Mouse (Mus musculus) stomach, postnatal 0 days (tissue): ENCODE data around the gene Rab13. TPM values are rescaled to one million over a fixed set of nuclear protein-coding genes. Genes with fewer than 3 reads are reported as not detected.

ENCODE experiments used
- ATAC-seq: fragments of 200-750 bp; cut with Nextera tagmentation; 2 replicates; pipeline ENCODE4 v1.8.0; 2017; ENCODE audit not compliant: low FRiP score, low TSS enrichment
- DNase-seq: peaks from one replicate; pipeline ENCODE4 v3.0.0-alpha.2; 2016; ENCODE audit warnings: low spot score
- H3K27ac ChIP-seq: fragments of 300-500 bp; sonication (generic); replicated peaks from 2 replicates; pipeline ENCODE4 v1.5.1; 2014; ENCODE audit warnings: mild to moderate bottlenecking, control low read depth
- H3K27me3 ChIP-seq: fragments of 300-500 bp; sonication (generic); 2 replicates; pipeline ENCODE4 v1.6.1; 2014; ENCODE audit warnings: low read length; ENCODE audit not compliant: control insufficient read depth, insufficient read depth
- H3K36me3 ChIP-seq: fragments of 300-500 bp; sonication (generic); 2 replicates; pipeline ENCODE4 v1.6.1; 2014; ENCODE audit warnings: low read length, mixed read lengths; ENCODE audit not compliant: control insufficient read depth, insufficient read depth
- H3K4me1 ChIP-seq: fragments of 300-500 bp; sonication (generic); replicated peaks from 2 replicates; pipeline ENCODE4 v1.6.1; 2014; ENCODE audit warnings: antibody characterized with exemption; ENCODE audit not compliant: control insufficient read depth, insufficient read depth
- H3K4me2 ChIP-seq: fragments of 300-500 bp; sonication (generic); replicated peaks from 2 replicates; pipeline ENCODE4 v1.6.1; 2014; ENCODE audit warnings: low read depth, mild to moderate bottlenecking, control low read depth, moderate library complexity
- H3K4me3 ChIP-seq: fragments of 300-500 bp; sonication (generic); 2 replicates; pipeline ENCODE4 v1.5.1; 2014; ENCODE audit warnings: low read depth, low read length, control low read depth
- H3K9ac ChIP-seq: fragments of 300-500 bp; sonication (generic); 2 replicates; pipeline ENCODE4 v1.6.1; 2014; ENCODE audit warnings: mild to moderate bottlenecking, low read length, control low read depth, mixed read lengths
- H3K9me3 ChIP-seq: fragments of 300-500 bp; sonication (generic); 2 replicates; pipeline ENCODE4 v1.6.1; 2016; ENCODE audit warnings: low read length; ENCODE audit not compliant: control insufficient read depth
- CTCF ChIP-seq: IDR thresholded peaks from 2 replicates; pipeline ENCODE4 v1.5.1; 2016; ENCODE audit warnings: antibody characterized with exemption, low read depth, mild to moderate bottlenecking, moderate library complexity
- EP300 ChIP-seq: optimal IDR thresholded peaks from 2 replicates; pipeline ENCODE3; 2016; ENCODE audit warnings: antibody characterized with exemption
- whole genome bisulfite sequencing: fragments of 180-500 bp; shearing (Covaris S2); extraction: QIAGEN DNeasy Blood & Tissue Kit; methylation state at CpG from one replicate; pipeline ENCODE4 v1.1.7; 2014; 5-methylcytosine and 5-hydroxymethylcytosine counted together
- polyA plus RNA-seq: library from polyadenylated mRNA; unstranded; fragments of >200 nt; fragmentation: Nextera tagmentation; extraction: Ambion mirVana; gene quantifications from 2 replicates; pipeline ENCODE4 v1.2.1, GENCODE M21; 2015

Rab13 gene
- polyA plus RNA-seq = 17.8 and 18.2 TPM in 2 replicates

- H3K27me3 ChIP-seq = no peaks in the 10 kb centered on the region
- H3K36me3 ChIP-seq = peaks cover 5% of the 10 kb centered on the region
- peak within 1 kb of the TSS; percentile 90 for H3K4me3 ChIP-seq
- TF ChIP-seq CTCF (no peak), EP300 (no peak)
- peak within 1 kb of the TSS; percentile 92 for H3K27ac ChIP-seq
- H3K9me3 ChIP-seq = no peaks in the 10 kb centered on the region
- peak; percentile 90 for DNase-seq
- under 1% methylated on average over 42 of the region's 42 CpGs for WGBS
- peaks cover 4% of the 10 kb centered on the region; the same call in 1 of the 2 replicates for H3K4me1 ChIP-seq
- H3K9ac ChIP-seq = peak within 1 kb of the TSS; percentile 98
- H3K4me2 ChIP-seq = peak within 1 kb of the TSS; percentile 59
- peak; percentile 94 for ATAC-seq
These were observed at the start of gene Rab13, which contains the start of gene Rps27 for GRCm38 (mm10) chr3:90213377-90213866. Gene Rab13, plus strand, starts transcription at chr3:90213695. Gene Rps27, minus strand, starts transcription at chr3:90213651.

GRCm38 (mm10) chr3:90179566-90179965, 33.9 kb upstream of the Rab13 start:
- no peak overlapping the region for H3K4me2 ChIP-seq
- H3K36me3 ChIP-seq = no peaks in the 10 kb centered on the region
- no peaks in the 10 kb centered on the region for H3K9me3 ChIP-seq
- TF ChIP-seq EP300 = no peak
- TF ChIP-seq CTCF = no peak
- H3K4me1 ChIP-seq = no peaks in the 10 kb centered on the region
- H3K9ac ChIP-seq = no peak overlapping the region
- no peaks in the 10 kb centered on the region for H3K27me3 ChIP-seq
- no peak overlapping the region for H3K4me3 ChIP-seq
- DNase-seq = no peak
- H3K27ac ChIP-seq = no peak overlapping the region
- no peak for ATAC-seq
- WGBS = 55% methylated on average over 3 of the region's 3 CpGs

- TF ChIP-seq EP300 (no peak), CTCF (no peak)
- ATAC-seq (no peak), DNase-seq (no peak)
- no peaks in the 10 kb centered on the region for H3K9me3 ChIP-seq
- no peaks in the 10 kb centered on the region for H3K27me3 ChIP-seq
- no peak overlapping the region for H3K9ac ChIP-seq
- no peaks in the 10 kb centered on the region for H3K36me3 ChIP-seq
- 78% methylated on average over 3 of the region's 3 CpGs for WGBS
- no peaks in the 10 kb centered on the region for H3K4me1 ChIP-seq
- no peak overlapping the region for H3K4me2 ChIP-seq
- H3K27ac ChIP-seq = no peak overlapping the region
- no peak overlapping the region for H3K4me3 ChIP-seq
These were observed 29.9 kb upstream of the Rab13 start for GRCm38 (mm10) chr3:90183581-90183980.

GRCm38 (mm10) chr3:90190859-90191510, 22.5 kb upstream of the Rab13 start:
- peak; percentile 38 for DNase-seq

GRCm38 (mm10) chr3:90194759-90195158, 18.7 kb upstream of the Rab13 start:
- no peaks in the 10 kb centered on the region for H3K36me3 ChIP-seq
- H3K9me3 ChIP-seq = no peaks in the 10 kb centered on the region
- TF ChIP-seq EP300 (no peak), CTCF (no peak)
- no peak overlapping the region for H3K4me2 ChIP-seq
- ATAC-seq (no peak), DNase-seq (no peak)
- H3K27me3 ChIP-seq = no peaks in the 10 kb centered on the region
- 58% methylated on average over 4 of the region's 4 CpGs for WGBS
- H3K27ac ChIP-seq = no peak overlapping the region
- no peak overlapping the region for H3K9ac ChIP-seq
- H3K4me3 ChIP-seq = no peak overlapping the region
- no peaks in the 10 kb centered on the region for H3K4me1 ChIP-seq

More at GRCm38 (mm10) chr3:90190859-90191510, 22.5 kb upstream of the Rab13 start:
- ATAC-seq = no peak
- no peak overlapping the region for H3K9ac ChIP-seq
- H3K36me3 ChIP-seq = no peaks in the 10 kb centered on the region
- H3K27me3 ChIP-seq = no peaks in the 10 kb centered on the region
- WGBS = 44% methylated on average over 11 of the region's 11 CpGs
- no peaks in the 10 kb centered on the region for H3K4me1 ChIP-seq
- H3K4me3 ChIP-seq = no peak overlapping the region
- no peak for TF ChIP-seq CTCF
- no peak for TF ChIP-seq EP300
- no peaks in the 10 kb centered on the region for H3K9me3 ChIP-seq
- H3K27ac ChIP-seq = no peak overlapping the region
- no peak overlapping the region for H3K4me2 ChIP-seq

- H3K36me3 ChIP-seq = no peaks in the 10 kb centered on the region
- H3K27me3 ChIP-seq = no peaks in the 10 kb centered on the region
- no peaks in the 10 kb centered on the region for H3K9me3 ChIP-seq
- no peak overlapping the region for H3K4me2 ChIP-seq
- ATAC-seq (no peak), DNase-seq (no peak)
- no peaks in the 10 kb centered on the region for H3K4me1 ChIP-seq
- no peak overlapping the region for H3K27ac ChIP-seq
- no peak overlapping the region for H3K9ac ChIP-seq
- TF ChIP-seq EP300 (no peak), CTCF (no peak)
- WGBS = 88% methylated on average over 1 of the region's 1 CpGs
- H3K4me3 ChIP-seq = no peak overlapping the region
These were observed 17.9 kb upstream of the Rab13 start for GRCm38 (mm10) chr3:90195644-90196043.
